Mouse (Mus musculus): ENCODE data around the gene Akt1. TPM values are rescaled to one million over a fixed set of nuclear protein-coding genes. Genes with fewer than 3 reads are reported as not detected.

Akt1 gene
- polyA plus RNA-seq, 1 experiment from 2014 or later = 145 TPM

DNA sequence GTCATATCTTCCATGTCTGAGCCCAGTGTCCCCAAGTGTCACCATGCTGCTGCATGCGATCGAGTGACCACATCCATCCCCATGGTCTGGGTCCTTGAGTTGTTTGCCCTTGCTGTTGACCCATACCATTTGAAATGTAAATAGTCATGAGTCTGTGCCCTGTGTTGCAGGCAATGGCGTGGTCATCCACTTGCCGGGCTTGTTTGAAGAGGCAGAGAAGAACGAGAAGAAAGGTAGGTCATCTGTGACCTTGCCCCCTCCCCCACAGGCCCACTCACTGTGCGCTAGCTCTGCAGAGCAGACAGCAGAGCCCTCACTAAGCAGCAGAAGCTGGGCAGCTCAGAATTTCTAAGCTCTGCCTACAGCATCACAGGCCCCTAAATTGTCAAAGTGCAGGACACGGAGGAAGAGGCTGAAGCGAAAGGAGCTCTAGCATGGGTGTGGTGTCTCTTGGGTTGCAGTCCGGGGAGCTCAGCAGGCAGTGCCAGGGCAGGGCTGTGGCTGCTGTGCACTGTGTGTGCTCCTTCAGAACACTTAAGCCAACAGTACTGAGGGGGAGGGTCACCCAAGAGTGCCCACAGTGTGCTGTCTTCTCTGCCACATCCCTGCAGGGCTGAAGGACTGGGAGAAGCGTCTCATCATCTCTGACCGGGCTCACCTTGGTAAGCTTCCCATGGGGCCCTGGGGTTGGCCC, 42.5 kb downstream of the Akt1 start:
- Histone ChIP-seq H3K4me1 (peaks cover 50% of the 10 kb centered on the region), H3K9ac (no peak overlapping the region), H3K4me3 (no peak overlapping the region), H3K4me2 (no peak overlapping the region), H3K36me3 (no peaks in the 10 kb centered on the region), H3K27ac (no peak overlapping the region), H3K9me3 (no peaks in the 10 kb centered on the region), H3K27me3 (no peaks in the 10 kb centered on the region)
- ATAC-seq (ENCODE audit: borderline replicate concordance, extremely low read depth, low FRiP score, low TSS enrichment) = no peak
- 45% methylated on average over 11 of the region's 11 CpGs for WGBS

DNA sequence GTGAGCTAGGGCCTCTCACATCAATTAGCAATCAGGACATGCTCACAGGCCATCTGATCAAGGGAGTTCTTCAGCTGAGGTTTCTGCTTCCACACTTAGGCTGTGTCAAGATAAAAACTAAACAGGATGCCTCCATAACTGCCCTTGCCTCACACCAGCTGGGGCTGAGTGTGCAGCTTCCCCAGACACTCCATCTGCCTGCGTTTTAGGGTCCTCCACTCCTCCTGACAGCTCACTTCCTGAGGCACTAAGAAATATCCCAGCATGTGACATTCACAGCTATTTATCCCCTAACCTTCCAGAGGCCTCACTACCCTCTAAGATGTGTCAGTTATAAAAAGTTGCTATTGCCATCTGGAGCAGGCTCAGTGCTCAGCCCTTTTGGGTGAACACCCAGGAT, 43.2 kb downstream of the Akt1 start:
- Histone ChIP-seq H3K4me1 (peaks cover 50% of the 10 kb centered on the region), H3K27me3 (no peaks in the 10 kb centered on the region), H3K27ac (no peak overlapping the region), H3K4me2 (no peak overlapping the region), H3K4me3 (no peak overlapping the region), H3K36me3 (no peaks in the 10 kb centered on the region), H3K9me3 (no peaks in the 10 kb centered on the region), H3K9ac (no peak overlapping the region)
- ATAC-seq (ENCODE audit: borderline replicate concordance, extremely low read depth, low FRiP score, low TSS enrichment) = no peak
- 6% methylated on average over 1 of the region's 1 CpGs for WGBS

DNA sequence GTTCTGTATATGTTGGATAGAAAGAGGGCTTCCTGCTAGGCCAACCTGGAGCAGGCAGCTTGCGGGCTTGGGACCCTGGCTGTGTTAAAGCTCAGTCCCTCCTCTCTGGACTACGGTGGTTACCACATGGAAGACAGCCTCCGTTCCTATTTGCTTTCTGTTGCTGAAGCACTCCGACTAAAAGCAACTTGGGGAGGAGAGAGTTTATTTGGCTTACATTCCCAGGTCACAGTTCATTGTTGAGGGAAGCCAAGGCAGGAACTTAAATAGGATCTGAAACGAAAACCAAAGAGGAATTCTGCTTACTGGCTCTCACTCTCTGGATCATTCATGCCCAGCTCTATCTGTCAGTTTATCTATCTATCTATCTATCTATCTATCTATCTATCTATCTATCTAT, 43.9 kb downstream of the Akt1 start:
- no peaks in the 10 kb centered on the region for H3K9me3 ChIP-seq
- H3K9ac ChIP-seq = no peak overlapping the region
- no peaks in the 10 kb centered on the region for H3K27me3 ChIP-seq
- peaks cover 50% of the 10 kb centered on the region for H3K4me1 ChIP-seq
- 48% methylated on average over 5 of the region's 5 CpGs for WGBS
- ATAC-seq (ENCODE audit: borderline replicate concordance, extremely low read depth, low FRiP score, low TSS enrichment) = no peak
- no peak overlapping the region for H3K27ac ChIP-seq
- H3K36me3 ChIP-seq = no peaks in the 10 kb centered on the region
- H3K4me2 ChIP-seq = no peak overlapping the region
- H3K4me3 ChIP-seq = no peak overlapping the region

DNA sequence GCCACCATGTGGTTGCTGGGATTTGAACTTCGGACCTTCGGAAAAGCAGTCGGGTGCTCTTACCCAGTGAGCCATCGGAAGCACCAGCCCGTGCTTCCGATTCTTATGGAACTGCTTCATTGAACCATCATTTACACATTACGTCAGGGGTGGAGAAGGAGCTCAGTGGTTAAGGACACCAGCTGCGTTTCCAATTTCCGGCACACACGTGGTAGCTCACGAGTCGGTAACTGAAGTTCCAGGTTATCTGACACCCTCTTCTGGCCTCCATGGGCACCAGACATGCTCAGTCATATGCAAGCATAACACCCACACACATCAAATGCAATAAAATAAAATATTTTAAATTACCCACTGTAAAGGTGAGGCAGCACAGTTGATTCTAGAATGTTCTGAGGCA, 44.7 kb downstream of the Akt1 start:
- Histone ChIP-seq H3K27me3 (no peaks in the 10 kb centered on the region), H3K4me2 (no peak overlapping the region), H3K4me1 (peaks cover 50% of the 10 kb centered on the region), H3K27ac (no peak overlapping the region), H3K9me3 (no peaks in the 10 kb centered on the region), H3K4me3 (no peak overlapping the region), H3K36me3 (no peaks in the 10 kb centered on the region), H3K9ac (no peak overlapping the region)
- no peak for ATAC-seq (ENCODE audit: borderline replicate concordance, extremely low read depth, low FRiP score, low TSS enrichment)
- 94% methylated on average over 12 of the region's 12 CpGs for WGBS

DNA sequence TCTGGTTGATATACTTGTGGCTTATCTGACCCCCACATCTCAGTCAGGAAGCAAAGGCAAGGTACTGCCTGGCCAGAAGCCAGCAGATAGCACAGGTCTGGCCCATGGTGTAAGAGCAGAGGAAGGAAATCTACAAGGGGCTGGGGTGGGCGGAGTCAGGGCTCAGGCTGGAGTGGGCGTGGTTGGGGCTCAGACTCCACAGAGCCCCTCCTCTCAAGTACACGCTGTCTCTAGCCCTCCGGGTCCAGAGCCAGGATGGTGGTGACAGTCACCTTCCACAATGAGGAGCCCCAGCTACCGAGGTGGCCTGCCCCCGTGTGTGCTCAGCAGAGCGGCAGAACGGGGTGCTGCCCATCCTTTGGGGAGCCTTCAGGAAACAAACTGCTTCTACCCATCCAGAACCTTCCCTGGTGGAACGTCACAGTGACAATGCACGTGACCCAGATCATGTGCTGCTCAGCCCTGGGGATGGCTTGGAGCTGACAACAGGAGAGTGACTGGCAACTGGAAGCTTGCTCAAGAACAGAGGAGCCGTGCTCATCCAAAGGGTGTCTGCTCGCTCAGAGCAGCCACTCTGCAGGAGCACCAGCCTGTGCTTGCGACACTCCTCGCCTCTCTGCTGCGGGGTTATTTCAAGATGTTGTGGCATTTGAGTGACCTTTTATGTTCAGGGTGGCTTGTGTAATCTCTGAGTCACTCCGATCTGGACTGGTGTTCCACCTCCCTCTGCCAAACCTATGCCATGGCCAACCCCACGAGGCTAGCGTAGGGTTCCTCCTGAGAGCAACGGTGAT, 45.6 kb downstream of the Akt1 start:
- H3K27ac ChIP-seq = peak overlapping the region; percentile 53
- H3K9ac ChIP-seq = peak overlapping the region; percentile 31; the same call in 1 of the 2 replicates
- H3K4me1 ChIP-seq = peaks cover 46% of the 10 kb centered on the region
- WGBS = 21% methylated on average over 19 of the region's 19 CpGs
- H3K36me3 ChIP-seq = no peaks in the 10 kb centered on the region
- H3K4me2 ChIP-seq = peak overlapping the region; percentile 58
- no peaks in the 10 kb centered on the region for H3K9me3 ChIP-seq
- peak overlapping the region; percentile 27 for H3K4me3 ChIP-seq
- peak; percentile 82 for ATAC-seq (ENCODE audit: borderline replicate concordance, extremely low read depth, low FRiP score, low TSS enrichment)
- no peaks in the 10 kb centered on the region for H3K27me3 ChIP-seq

DNA sequence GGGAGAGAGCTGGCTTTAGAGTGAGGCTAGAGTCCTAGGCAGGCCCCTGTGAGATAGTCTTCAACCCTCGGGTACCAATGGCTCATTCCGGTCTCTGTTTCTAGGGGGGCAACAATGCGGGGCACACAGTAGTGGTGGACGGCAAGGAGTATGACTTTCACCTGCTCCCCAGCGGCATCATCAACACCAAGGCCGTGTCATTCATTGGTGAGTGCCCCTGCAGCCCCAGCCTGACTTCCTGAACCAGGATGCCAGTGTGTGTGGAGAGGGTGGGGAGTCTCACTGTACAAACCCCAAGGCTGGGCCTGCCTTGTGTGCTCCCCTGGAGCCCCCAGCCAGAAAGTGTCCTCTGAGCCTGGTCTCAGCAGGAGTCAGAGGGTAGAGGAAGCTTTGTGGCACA, 46.5 kb downstream of the Akt1 start:
- Histone ChIP-seq H3K9ac (no peak overlapping the region), H3K4me1 (peaks cover 41% of the 10 kb centered on the region), H3K27ac (peak overlapping the region; percentile 37; the same call in 1 of the 2 replicates), H3K9me3 (no peaks in the 10 kb centered on the region), H3K4me2 (no peak overlapping the region), H3K27me3 (0 out of 2 replicates have a peak, but pooled peaks cover under 1% of the 10 kb centered on the region), H3K4me3 (no peak overlapping the region), H3K36me3 (no peaks in the 10 kb centered on the region)
- WGBS = 70% methylated on average over 6 of the region's 6 CpGs
- no peak for ATAC-seq (ENCODE audit: borderline replicate concordance, extremely low read depth, low FRiP score, low TSS enrichment)

DNA sequence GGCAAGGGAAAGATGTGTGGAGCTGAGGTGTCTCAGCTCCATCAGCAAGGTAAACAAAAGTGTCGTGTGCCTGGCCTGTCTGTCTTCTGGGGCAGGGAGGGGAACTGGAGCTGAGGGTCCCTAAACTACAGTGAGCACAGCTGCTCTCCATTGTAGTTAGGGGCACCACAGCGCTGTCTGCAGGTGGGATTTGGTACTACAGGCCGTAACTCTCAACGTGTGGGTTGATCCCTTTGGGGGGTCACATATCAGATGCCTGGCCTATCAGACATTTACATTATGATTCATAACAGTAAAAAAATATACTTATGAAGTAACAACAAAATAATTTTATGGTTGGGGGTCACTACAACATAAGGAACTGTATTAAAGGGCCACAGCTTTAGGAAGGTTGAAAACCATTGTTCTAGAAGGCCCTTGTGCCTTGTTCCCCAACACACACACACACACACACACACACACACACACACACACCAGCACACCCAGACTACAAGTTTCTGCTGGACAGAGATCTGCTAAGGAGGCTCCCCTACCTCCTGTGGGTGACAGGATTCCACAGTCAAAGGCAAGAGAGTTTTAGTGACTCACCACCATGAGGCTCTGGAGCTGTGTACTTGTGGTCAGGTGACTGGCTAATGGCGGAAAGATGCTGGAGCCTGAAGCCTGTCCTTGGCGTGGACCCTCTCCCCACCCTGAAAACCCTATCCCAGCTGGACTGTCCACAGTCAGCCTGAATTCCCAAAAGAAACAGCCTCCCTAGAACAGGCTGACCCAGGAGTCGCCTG, 47.4 kb downstream of the Akt1 start:
- Histone ChIP-seq H3K4me3 (no peak overlapping the region), H3K27ac (no peak overlapping the region), H3K4me1 (peaks cover 32% of the 10 kb centered on the region), H3K4me2 (no peak overlapping the region), H3K27me3 (0 out of 2 replicates have a peak, but pooled peaks cover 6% of the 10 kb centered on the region), H3K9me3 (no peaks in the 10 kb centered on the region), H3K36me3 (no peaks in the 10 kb centered on the region), H3K9ac (no peak overlapping the region)
- ATAC-seq (ENCODE audit: borderline replicate concordance, extremely low read depth, low FRiP score, low TSS enrichment) = no peak
- 63% methylated on average over 7 of the region's 7 CpGs for WGBS

DNA sequence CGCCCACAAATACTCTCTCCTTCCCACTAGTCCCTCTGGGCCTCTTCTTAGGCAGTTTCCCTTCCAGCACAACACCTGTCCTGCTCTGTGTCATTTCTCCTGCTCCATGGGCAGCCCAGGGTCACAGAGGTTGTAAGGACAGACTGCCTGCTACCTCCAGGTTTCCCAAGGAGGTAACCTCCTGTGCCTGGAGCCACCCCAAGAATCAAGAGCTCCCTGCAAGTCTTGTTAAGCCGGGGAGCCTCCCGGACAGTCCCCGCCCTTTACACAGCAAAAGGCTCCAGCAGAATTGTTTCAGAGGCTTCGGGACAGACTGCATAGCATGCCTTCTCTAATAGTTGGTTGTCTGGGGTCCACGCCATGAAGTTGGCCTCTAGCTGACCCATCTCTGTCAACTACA, 48.2 kb downstream of the Akt1 start:
- no peak for ATAC-seq (ENCODE audit: borderline replicate concordance, extremely low read depth, low FRiP score, low TSS enrichment)
- Histone ChIP-seq H3K27ac (no peak overlapping the region), H3K9ac (no peak overlapping the region), H3K4me1 (peaks cover 24% of the 10 kb centered on the region), H3K9me3 (no peaks in the 10 kb centered on the region), H3K36me3 (no peaks in the 10 kb centered on the region), H3K4me2 (no peak overlapping the region), H3K27me3 (peaks cover 12% of the 10 kb centered on the region; the same call in 1 of the 2 replicates), H3K4me3 (no peak overlapping the region)
- 69% methylated on average over 6 of the region's 6 CpGs for WGBS

DNA sequence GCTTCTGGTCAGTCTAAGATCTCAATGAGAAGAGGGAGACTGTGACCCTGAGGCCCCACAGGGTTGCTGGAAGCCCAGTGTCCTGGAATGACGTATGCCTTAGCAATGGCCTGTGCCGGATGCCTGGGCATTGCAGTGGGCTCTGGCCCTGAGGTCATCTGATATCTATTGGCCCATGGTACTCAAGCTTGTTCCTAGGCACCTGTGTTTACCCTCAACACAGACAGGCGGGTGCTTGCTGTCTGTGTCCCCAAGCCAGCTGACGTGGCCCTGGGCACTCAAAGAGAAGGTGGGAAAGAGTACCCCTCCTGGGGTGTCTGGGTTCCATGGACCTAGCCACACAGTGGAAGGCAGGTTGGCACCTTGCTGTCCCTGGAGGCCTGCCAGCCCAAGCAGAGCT, 49.0 kb downstream of the Akt1 start:
- no peaks in the 10 kb centered on the region for H3K9me3 ChIP-seq
- peaks cover 22% of the 10 kb centered on the region for H3K4me1 ChIP-seq
- H3K27ac ChIP-seq = no peak overlapping the region
- no peak overlapping the region for H3K4me2 ChIP-seq
- H3K9ac ChIP-seq = no peak overlapping the region
- no peaks in the 10 kb centered on the region for H3K36me3 ChIP-seq
- WGBS = 73% methylated on average over 4 of the region's 4 CpGs
- H3K27me3 ChIP-seq = peaks cover 19% of the 10 kb centered on the region
- ATAC-seq (ENCODE audit: borderline replicate concordance, extremely low read depth, low FRiP score, low TSS enrichment) = no peak
- H3K4me3 ChIP-seq = no peak overlapping the region

DNA sequence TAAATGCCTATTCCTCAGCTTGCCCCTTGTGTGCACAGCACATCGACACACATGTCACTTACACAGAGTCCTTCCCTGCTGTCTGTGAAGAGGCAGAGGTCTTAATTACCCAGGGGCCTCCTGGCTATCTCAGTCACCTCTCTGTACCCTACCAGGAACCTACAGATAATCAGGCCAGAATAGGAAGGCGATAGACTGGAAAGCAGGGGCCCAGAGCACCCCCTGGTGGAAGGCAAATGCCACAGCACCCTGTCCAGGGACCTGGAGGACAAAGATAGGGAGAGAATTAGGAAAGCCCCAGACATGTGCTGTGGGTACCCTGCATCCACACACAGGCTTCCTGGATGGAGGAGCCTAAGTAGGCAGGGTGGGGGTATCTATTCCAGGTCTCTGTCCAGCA, 50.9 kb downstream of the Akt1 start:
- Histone ChIP-seq H3K9me3 (no peaks in the 10 kb centered on the region), H3K4me1 (peaks cover 32% of the 10 kb centered on the region), H3K36me3 (no peaks in the 10 kb centered on the region), H3K4me2 (no peak overlapping the region), H3K27ac (no peak overlapping the region), H3K27me3 (peaks cover 38% of the 10 kb centered on the region), H3K4me3 (no peak overlapping the region), H3K9ac (no peak overlapping the region)
- 32% methylated on average over 2 of the region's 2 CpGs for WGBS
- no peak for ATAC-seq (ENCODE audit: borderline replicate concordance, extremely low read depth, low FRiP score, low TSS enrichment)

DNA sequence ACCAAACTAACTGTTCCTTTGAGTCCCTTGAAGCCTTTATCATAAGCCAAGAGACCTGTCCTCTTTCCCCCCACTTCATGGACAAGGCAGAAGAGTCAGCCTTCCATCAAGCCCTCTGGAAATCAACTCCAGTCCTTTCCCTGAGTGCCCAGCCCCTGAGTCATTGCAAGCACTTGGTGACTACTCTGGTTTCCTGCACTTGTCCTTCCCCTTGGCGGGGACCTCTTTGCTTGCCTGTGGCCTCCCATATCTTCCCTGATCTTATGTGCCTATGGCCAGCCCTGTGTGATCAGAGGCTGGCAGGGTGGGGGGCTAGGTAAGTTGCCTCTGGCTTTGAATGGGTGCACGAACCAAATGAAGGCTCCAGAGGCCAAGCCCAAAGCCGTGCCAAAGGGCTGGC, 52.8 kb downstream of the Akt1 start:
- Histone ChIP-seq H3K4me1 (peaks cover 33% of the 10 kb centered on the region), H3K4me2 (no peak overlapping the region), H3K27ac (no peak overlapping the region), H3K9me3 (no peaks in the 10 kb centered on the region), H3K4me3 (no peak overlapping the region), H3K27me3 (peaks cover 43% of the 10 kb centered on the region), H3K9ac (no peak overlapping the region), H3K36me3 (no peaks in the 10 kb centered on the region)
- WGBS = 68% methylated on average over 3 of the region's 3 CpGs
- no peak for ATAC-seq (ENCODE audit: borderline replicate concordance, extremely low read depth, low FRiP score, low TSS enrichment)
